In the genomic region with DNA sequence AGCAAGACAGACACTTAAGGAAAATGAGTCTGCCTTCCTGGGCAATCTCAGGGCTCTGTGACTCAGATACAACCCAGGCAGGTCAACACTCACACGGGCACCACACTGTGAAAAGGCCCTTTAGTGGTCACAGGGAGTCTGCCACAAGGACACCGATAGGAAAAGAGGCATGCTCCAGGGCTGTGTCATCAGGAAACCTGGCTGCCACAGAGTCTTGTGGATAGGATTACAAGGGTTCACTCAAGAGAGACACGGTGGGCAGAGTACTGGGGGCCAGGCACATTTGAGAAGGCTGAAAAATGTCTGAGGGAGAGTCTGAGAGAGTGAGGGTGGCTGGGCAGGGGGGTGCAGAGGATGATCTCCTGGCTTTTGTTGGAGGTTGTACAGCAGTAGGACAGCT, we compare ENCODE assay signal across 17 mouse cellular contexts.
"Had no signal": no experiment of that assay in that cellular context is flagged by ENCODE, and none has a peak within 500 bp of the region (broad histone marks: within the 10 kb centered on the region; RNA-seq: fewer than 3 reads in every experiment).

No protein-coding gene starts in this region.

- H3K4me1 ChIP-seq: liver, embryonic 12.5 days had no signal

- H3K4me3 ChIP-seq: limb, embryonic 15.5 days; liver, embryonic 12.5 days; midbrain, embryonic 10.5 days; myocyte; neural tube, embryonic 15.5 days had no signal

- H3K36me3 ChIP-seq: limb, embryonic 15.5 days; liver, embryonic 12.5 days; midbrain, embryonic 10.5 days; neural tube, embryonic 15.5 days had no signal

- DNase-seq: kidney, adult 2 months; kidney, postnatal 25 days; layer of hippocampus, adult 9-11 months; layer of hippocampus, postnatal 36 days; lung, embryonic 14.5 days; lung, postnatal 10 days; lung, postnatal 4 days; midbrain, embryonic 14.5 days; right cerebral cortex, adult 18-20 months; right cerebral cortex, postnatal 25 days; thymus, adult 2 months; thymus, postnatal 25 days had no signal

- H3K9me3 ChIP-seq: limb, embryonic 15.5 days; liver, embryonic 12.5 days; midbrain, embryonic 10.5 days; neural tube, embryonic 15.5 days had no signal

- ATAC-seq: liver, embryonic 12.5 days had no signal

- H3K27ac ChIP-seq: limb, embryonic 15.5 days; liver, embryonic 12.5 days; midbrain, embryonic 10.5 days; neural tube, embryonic 15.5 days had no signal

- H3K9ac ChIP-seq: limb, embryonic 15.5 days; liver, embryonic 12.5 days; lung, embryonic 14.5 days; neural tube, embryonic 15.5 days had no signal

- H3K4me2 ChIP-seq: limb, embryonic 15.5 days; liver, embryonic 12.5 days; lung, embryonic 14.5 days; neural tube, embryonic 15.5 days had no signal

- H3K27me3 ChIP-seq: limb, embryonic 15.5 days; liver, embryonic 12.5 days had no signal
